Mouse (Mus musculus) MEL (cell line): ENCODE data around the gene Trmt2b. TPM values are rescaled to one million over a fixed set of nuclear protein-coding genes. Genes with fewer than 3 reads are reported as not detected.

ENCODE experiments used
- polyA plus RNA-seq, 2 experiments: library from polyadenylated mRNA; stranded (reverse) in 1 of 2; unstranded in 1 of 2; fragments of >175 nt in 1 of 2; fragments of >200 nt in 1 of 2; gene quantifications; 2 replicates each; pipeline versions ENCODE4 v1.2.1 to v1.2.4; 2012; ENCODE audit warnings: low replicate concordance in 2 of 2, low read depth in 1 of 2; ENCODE audit not compliant: insufficient read length in 2 of 2, insufficient read depth in 1 of 2, missing spikeins in 1 of 2
- total RNA-seq: library from RNA; depleted of rRNA; stranded (reverse); fragments of 300-350 nt; gene quantifications from 2 replicates; pipeline ENCODE4 v1.2.3, GENCODE M21; 2012; rRNA removed

Gene Trmt2b
- total and polyA plus RNA-seq, 3 experiments: 19.8 to 36.4 TPM; not detected in 1

Other genes starting within 250 kb of the Trmt2b start
- gene Cstf2, start 217.8 kb downstream of the Trmt2b start, total RNA-seq: 180 and 183 TPM in 2 replicates
- 100 to 1,000 TPM; 354 to 890 TPM for gene Cstf2, start 217.8 kb downstream of the Trmt2b start, polyA plus RNA-seq
- not detected in 2 replicates for gene Xkrx, start 114.9 kb downstream of the Trmt2b start, total RNA-seq
- gene Xkrx, start 114.9 kb downstream of the Trmt2b start, polyA plus RNA-seq: under 1 TPM in 1 of 2 experiments, not detected in 1; 0.38 TPM
- not detected in 2 replicates for gene Arl13a, start 89.5 kb downstream of the Trmt2b start, total RNA-seq
- under 1 TPM in 1 of 2 experiments, not detected in 1; 0.25 TPM for gene Arl13a, start 89.5 kb downstream of the Trmt2b start, polyA plus RNA-seq
- 0.27 and 0.46 TPM in 2 replicates for gene Nox1, start 55.0 kb downstream of the Trmt2b start, total RNA-seq
- under 1 TPM in 1 of 2 experiments, not detected in 1; 0.60 TPM for gene Nox1, start 55.0 kb downstream of the Trmt2b start, polyA plus RNA-seq
- not detected in 2 replicates for gene Tmem35a, start 18.2 kb upstream of the Trmt2b start, total RNA-seq
- not detected for gene Tmem35a, start 18.2 kb upstream of the Trmt2b start, polyA plus RNA-seq
- gene Cenpi, start 31.1 kb upstream of the Trmt2b start, total RNA-seq: 54.7 and 56.3 TPM in 2 replicates
- gene Cenpi, start 31.1 kb upstream of the Trmt2b start, polyA plus RNA-seq: 10 to 100 TPM in 1 of 2 experiments, not detected in 1; 50.8 TPM
- gene Drp2, start 127.6 kb upstream of the Trmt2b start, total RNA-seq: 0.39 and 0.49 TPM in 2 replicates
- 1 to 10 TPM in 1 of 2 experiments, not detected in 1; 1.6 TPM for gene Drp2, start 127.6 kb upstream of the Trmt2b start, polyA plus RNA-seq
- not detected in 2 replicates for gene Taf7l, start 199.5 kb upstream of the Trmt2b start, total RNA-seq
- not detected for gene Taf7l, start 199.5 kb upstream of the Trmt2b start, polyA plus RNA-seq